Mouse (Mus musculus) cerebellum, adult 11 months (tissue): ENCODE results near the gene Gm42791.

Source experiments
- DNase-seq: peaks from one replicate; pipeline ENCODE4 v3.0.0; 2022

The Gm42791 gene

DNA sequence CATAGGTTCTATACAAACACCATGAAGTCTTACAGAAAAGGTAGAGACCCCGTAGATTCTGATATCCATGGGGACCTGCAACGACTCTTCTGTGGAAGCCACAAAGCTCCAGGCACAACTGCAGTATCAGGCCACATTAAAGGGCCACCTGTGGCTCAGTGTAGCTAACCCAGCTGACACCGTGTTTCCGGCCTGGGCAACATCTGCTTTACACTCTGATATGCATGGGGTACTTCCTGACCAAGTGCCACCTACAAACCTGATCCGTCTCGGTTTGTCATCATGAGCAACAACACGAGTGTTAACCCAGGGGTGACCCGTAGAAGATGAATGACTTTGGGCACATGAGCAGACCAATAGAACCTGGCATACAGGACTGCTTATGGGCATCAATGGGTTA is 18.1 kb downstream of the Gm42791 start:
- DNase-seq: no peak

DNA sequence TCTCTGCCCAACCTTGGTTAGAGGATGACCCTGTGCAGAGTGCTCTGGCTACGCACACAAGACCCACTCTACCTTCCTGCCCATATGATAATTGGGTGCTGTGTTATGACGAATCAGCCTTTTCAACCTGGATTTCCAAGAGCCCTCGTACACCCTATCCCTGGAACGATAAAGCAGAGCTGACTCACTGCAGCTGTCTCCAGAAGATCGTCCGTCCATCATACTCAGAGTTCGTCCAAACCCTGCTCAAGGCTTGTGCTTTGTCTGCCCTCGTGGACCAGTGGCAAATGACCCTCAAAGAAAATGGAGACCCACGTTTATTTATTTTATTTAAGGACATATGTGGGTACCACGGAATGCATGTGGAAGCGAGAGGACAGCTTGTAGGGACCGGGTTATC is 19.9 kb downstream of the Gm42791 start:
- no peak for DNase-seq

DNA sequence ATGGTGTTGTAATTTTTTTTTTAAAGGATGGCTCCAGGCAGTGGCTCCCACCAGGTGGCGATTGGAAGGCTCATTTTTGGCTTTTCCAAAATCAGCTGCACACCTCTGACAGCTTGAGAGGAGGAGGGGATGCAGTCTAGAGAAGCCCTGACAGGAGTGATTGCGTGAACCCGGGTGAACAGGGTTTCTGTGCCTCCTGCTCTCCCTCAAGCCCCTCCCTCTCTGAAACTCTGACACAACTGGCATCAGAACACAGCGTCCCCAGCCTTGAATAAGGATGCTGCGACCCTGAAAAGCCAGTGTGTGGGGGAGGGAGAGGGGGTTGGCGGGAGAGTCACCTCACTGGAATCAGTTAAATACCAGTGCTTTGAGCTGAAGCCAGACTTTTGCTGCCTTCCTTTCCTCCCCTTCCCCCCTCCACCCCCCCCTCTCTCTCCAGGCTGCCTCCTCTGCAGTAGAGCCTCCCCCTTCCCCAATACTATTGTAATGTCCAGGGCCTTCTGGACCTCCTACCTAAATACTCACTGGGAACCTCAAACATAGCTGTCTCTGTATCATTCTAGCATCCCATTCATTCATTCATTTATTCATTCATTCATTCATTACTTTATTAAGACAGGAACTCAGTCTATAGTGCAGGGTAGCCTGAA is 21.8 kb downstream of the Gm42791 start:
- no peak for DNase-seq

GRCm38 (mm10) chr5:148972167-148972566 is 22.8 kb downstream of the Gm42791 start:
- no peak for DNase-seq

GRCm38 (mm10) chr5:148969648-148970047 is 25.3 kb downstream of the Gm42791 start:
- DNase-seq: no peak

DNA sequence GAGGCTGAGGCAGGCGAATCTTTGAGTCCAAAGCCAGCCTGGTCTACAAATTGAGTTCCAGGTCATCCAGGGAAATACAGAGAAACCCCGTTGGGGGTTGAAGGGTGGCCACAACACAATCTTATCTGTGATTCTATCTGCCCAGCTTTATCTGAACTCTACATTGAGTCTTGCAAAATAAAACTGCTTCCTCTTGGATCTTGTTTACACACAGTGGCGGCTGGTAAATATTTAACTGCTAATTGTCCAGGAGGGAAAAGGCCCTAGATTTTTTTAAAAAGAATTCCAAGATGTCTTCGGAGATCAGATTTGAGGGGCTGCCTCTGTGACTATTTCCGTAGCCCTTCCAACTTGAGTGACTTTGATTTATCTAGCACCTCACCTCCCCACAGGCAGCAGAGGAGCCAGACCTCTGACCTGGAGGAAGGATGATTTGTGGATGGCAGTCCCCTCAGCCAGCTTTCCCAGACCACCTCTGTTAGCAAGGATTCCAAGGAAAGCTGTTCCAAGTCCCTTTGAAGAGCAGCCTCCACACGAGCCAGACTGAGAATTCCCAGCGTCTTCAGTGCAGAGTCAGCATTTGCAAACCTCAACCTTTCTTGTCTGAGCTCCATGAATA is 25.9 kb downstream of the Gm42791 start:
- no peak for DNase-seq

GRCm38 (mm10) chr5:148968179-148968578 is 26.8 kb downstream of the Gm42791 start:
- no peak for DNase-seq

DNA sequence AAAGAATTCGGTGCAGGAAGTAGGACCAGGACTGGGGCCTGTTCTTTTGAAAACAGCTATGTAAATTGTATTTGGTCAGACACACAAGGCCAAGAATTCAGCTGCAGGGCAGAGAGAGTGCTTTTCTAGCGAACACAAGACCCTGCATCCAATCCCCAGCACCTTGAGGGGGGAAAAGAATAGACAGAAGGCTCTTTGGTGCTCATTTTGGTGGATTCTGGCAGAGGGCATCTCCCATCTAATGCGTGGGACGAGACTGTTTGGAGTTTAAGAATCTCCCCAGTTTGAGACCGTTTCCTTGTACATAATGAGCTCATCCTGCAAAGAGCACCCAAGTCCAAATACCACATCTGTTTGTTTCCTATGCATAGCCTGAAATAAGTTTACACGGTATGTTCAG is 28.6 kb downstream of the Gm42791 start:
- DNase-seq: no peak

- DNase-seq: no peak
Observed at GRCm38 (mm10) chr5:148965691-148966333, 29.1 kb downstream of the Gm42791 start.

DNA sequence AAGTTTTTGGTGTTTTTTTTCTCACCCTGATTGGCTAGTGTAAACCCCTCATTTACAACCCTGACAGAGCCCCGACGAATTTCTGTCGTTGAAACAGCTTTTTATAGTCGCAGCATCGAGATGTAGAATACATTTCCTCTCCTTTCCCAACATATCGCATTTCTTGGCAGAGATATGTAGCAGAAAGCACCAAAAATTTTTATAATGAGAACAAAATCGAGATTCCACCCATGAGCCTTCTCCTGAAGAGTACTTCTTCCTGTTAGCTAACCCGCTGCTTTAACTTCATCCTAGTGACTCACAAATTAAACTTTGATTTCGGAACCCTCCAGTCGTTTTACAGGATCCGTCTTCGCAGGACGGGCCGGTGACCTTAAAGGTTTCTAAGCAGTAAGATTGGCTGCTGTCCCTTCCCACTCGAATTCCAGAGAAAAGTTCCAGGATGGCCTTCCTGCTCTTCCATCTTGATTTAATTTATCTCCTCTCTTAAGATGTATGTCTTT is 29.8 kb downstream of the Gm42791 start:
- no peak for DNase-seq

GRCm38 (mm10) chr5:148964251-148964650 is 30.7 kb downstream of the Gm42791 start:
- DNase-seq: no peak

- no peak for DNase-seq
Observed at GRCm38 (mm10) chr5:148960211-148960610, 34.7 kb downstream of the Gm42791 start.

- peak; percentile 65 for DNase-seq
Observed at GRCm38 (mm10) chr5:148959068-148959990, 35.6 kb downstream of the Gm42791 start.

GRCm38 (mm10) chr5:148958355-148958754 is 36.6 kb downstream of the Gm42791 start:
- DNase-seq: peak; percentile 26

- DNase-seq: no peak
Observed at GRCm38 (mm10) chr5:148956898-148957535, 37.9 kb downstream of the Gm42791 start.

GRCm38 (mm10) chr5:148956091-148956490 is 38.9 kb downstream of the Gm42791 start:
- no peak for DNase-seq

DNA sequence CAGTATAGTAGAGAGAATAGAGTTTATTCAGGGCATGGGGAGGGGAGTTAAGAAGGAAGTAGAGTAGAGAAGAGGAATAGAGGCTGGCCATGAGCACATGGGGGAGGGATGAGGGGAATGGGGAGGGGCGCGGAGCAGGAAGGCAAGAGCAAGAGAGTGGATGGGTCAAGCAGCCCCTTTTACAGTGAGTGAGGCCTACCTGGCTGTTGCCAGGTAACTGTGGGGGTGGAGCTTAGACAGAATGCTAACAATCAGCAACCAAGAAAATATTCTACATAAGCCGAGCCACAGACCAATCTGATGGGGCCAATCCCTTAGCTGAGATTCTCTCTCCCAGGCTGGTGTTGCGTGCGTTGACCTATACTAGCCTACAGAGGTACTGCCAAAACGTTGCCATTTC is 39.4 kb downstream of the Gm42791 start:
- DNase-seq: no peak

DNA sequence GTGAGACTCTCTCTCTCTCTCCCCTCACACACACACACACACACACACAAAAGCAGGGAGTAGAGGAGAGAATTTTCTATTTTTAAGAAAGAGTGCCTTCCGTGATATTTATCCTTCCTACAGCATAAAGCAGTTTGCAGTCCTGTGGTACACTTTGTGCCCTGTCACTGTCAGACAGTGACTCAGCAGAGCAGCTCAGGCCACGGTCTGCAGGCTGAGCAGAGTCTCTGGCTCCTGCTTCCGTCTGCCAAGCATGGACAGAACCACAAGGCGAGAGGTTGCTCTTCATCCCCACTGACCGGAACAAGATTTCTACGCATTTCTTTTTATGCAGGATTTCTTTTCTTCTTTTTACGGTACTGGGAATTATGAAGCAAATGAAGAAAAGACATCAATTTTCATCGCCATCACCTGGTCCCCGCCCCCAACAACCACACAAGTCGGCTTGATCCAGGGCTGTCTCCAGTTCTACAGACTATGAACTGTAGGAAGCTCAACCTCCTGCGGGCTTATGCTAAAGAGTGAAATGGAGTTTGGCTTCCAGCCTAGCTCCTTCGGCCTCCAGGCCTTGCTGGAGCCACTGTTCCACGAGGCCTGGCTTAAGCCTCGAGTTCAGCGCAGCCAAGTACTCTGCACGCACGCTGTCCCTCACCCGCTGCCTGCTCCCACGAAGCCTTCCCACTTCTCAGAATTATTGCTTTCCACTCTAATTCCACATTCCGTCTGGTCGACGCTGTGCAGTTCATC is 40.5 kb downstream of the Gm42791 start:
- DNase-seq: no peak

GRCm38 (mm10) chr5:148953098-148953497 is 41.8 kb downstream of the Gm42791 start:
- no peak for DNase-seq

- DNase-seq: no peak
Observed at GRCm38 (mm10) chr5:148952419-148952818, 42.5 kb downstream of the Gm42791 start.

DNA sequence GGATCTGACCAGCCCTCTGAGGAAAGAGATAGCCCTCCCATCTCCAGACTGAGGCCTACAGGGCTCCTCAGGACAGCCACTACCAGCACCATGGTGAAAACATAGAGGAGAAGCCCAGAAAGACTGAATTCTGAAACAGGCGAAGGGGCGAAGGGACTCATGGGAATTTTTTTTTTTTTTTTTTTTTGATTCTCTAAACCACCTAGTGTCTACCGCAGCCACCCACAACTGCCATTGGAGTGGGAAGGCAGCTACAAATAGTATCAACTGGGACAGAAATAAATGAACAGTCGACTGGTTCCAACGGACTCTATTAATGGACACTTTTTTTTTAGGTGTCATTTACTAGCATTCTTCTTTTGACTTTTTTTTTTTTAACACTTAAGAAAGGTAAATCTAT is 43.6 kb downstream of the Gm42791 start:
- DNase-seq: no peak

GRCm38 (mm10) chr5:148950064-148950463 is 44.9 kb downstream of the Gm42791 start:
- no peak for DNase-seq
